Mouse (Mus musculus) thymus, adult 2 months (tissue): Measurements from ENCODE around the gene Tshz2. TPM values are rescaled to one million over a fixed set of nuclear protein-coding genes. Genes with fewer than 3 reads are reported as not detected.

ENCODE experiments used
- DNase-seq: peaks from one replicate; pipeline ENCODE4 v3.0.0; 2021
- H3K27ac ChIP-seq: fragments of 200-500 bp; 2 replicates; pipeline ENCODE4 v1.5.1; 2012; ENCODE audit warnings: low read length, control low read depth; ENCODE audit not compliant: control insufficient read depth, insufficient read depth
- H3K27me3 ChIP-seq: fragments of 200-500 bp; 2 replicates; pipeline ENCODE4 v1.6.1; 2012; ENCODE audit warnings: mild to moderate bottlenecking, low read length, moderate library complexity, mixed read lengths; ENCODE audit not compliant: control insufficient read depth, insufficient read depth
- H3K36me3 ChIP-seq: fragments of 200-500 bp; 2 replicates; pipeline ENCODE4 v1.6.1; 2012; ENCODE audit warnings: mild to moderate bottlenecking, low read length, moderate library complexity; ENCODE audit not compliant: control insufficient read depth, insufficient read depth
- H3K4me1 ChIP-seq: fragments of 200-500 bp; replicated peaks from 2 replicates; pipeline ENCODE4 v1.6.1; 2012; ENCODE audit warnings: low read length; ENCODE audit not compliant: control insufficient read depth, insufficient read depth
- H3K4me3 ChIP-seq: fragments of 200-500 bp; 2 replicates; pipeline ENCODE4 v1.5.1; 2012; ENCODE audit warnings: mild to moderate bottlenecking, low read length, control low read depth, moderate library complexity; ENCODE audit not compliant: control insufficient read depth, insufficient read depth
- CTCF ChIP-seq: fragments of 200-500 bp; IDR thresholded peaks from 2 replicates; pipeline ENCODE4 v1.5.1; 2012; ENCODE audit warnings: mild to moderate bottlenecking, control low read depth, low read length, moderate library complexity, borderline replicate concordance; ENCODE audit not compliant: control insufficient read depth, poor library complexity, insufficient read depth; ENCODE audit errors: extremely low read depth
- POLR2A ChIP-seq: fragments of 200-500 bp; IDR thresholded peaks from 2 replicates; pipeline ENCODE4 v1.6.1; 2012; ENCODE audit warnings: mild to moderate bottlenecking, low read length, control low read depth, moderate library complexity; ENCODE audit not compliant: control insufficient read depth, poor library complexity, insufficient read depth; ENCODE audit errors: extremely low read depth
- WGBS: fragments of 180-500 bp; shearing (Covaris S2); methylation state at CpG from one replicate; pipeline ENCODE4 v1.1.7; 2018; 5-methylcytosine and 5-hydroxymethylcytosine counted together
- polyA plus RNA-seq: library from polyadenylated mRNA; depleted of rRNA; stranded (reverse); fragments of >200 nt; gene quantifications from 2 replicates; pipeline ENCODE4 v1.2.3, GENCODE M21; 2012

Tshz2 gene
- polyA plus RNA-seq, 1 experiment = 2.5 TPM

- Histone ChIP-seq H3K36me3 (no peaks in the 10 kb centered on the region), H3K4me1 (no peaks in the 10 kb centered on the region), H3K27me3 (no peaks in the 10 kb centered on the region), H3K27ac (no peak overlapping the region), H3K4me3 (no peak overlapping the region)
- DNase-seq = no peak
- TF ChIP-seq CTCF (no peak), POLR2A (no peak)
- 96% methylated on average over 6 of the region's 6 CpGs for WGBS
Observed at GRCm38 (mm10) chr2:169802241-169802640, 169.4 kb downstream of the Tshz2 start.

- TF ChIP-seq POLR2A (no peak), CTCF (no peak)
- no peak for DNase-seq
- Histone ChIP-seq H3K36me3 (no peaks in the 10 kb centered on the region), H3K27me3 (no peaks in the 10 kb centered on the region), H3K4me1 (no peaks in the 10 kb centered on the region), H3K27ac (no peak overlapping the region), H3K4me3 (no peak overlapping the region)
- WGBS = 81% methylated on average over 5 of the region's 5 CpGs
Observed at GRCm38 (mm10) chr2:169804380-169804779, 171.6 kb downstream of the Tshz2 start.

GRCm38 (mm10) chr2:169805545-169805944 lies 172.7 kb downstream of the Tshz2 start:
- WGBS = 87% methylated on average over 12 of the region's 12 CpGs
- DNase-seq = no peak
- Histone ChIP-seq H3K27ac (no peak overlapping the region), H3K27me3 (no peaks in the 10 kb centered on the region), H3K4me1 (no peaks in the 10 kb centered on the region), H3K36me3 (no peaks in the 10 kb centered on the region), H3K4me3 (no peak overlapping the region)
- no peak for TF ChIP-seq CTCF
- TF ChIP-seq POLR2A = no peak

- 95% methylated on average over 5 of the region's 5 CpGs for WGBS
- DNase-seq = no peak
- H3K36me3 ChIP-seq = no peaks in the 10 kb centered on the region
- no peaks in the 10 kb centered on the region for H3K4me1 ChIP-seq
- TF ChIP-seq CTCF = no peak
- TF ChIP-seq POLR2A = no peak
- no peak overlapping the region for H3K27ac ChIP-seq
- no peaks in the 10 kb centered on the region for H3K27me3 ChIP-seq
- H3K4me3 ChIP-seq = no peak overlapping the region
Observed at GRCm38 (mm10) chr2:169811589-169811988, 178.8 kb downstream of the Tshz2 start.

- Histone ChIP-seq H3K27ac (no peak overlapping the region), H3K27me3 (no peaks in the 10 kb centered on the region), H3K36me3 (no peaks in the 10 kb centered on the region), H3K4me1 (no peaks in the 10 kb centered on the region), H3K4me3 (no peak overlapping the region)
- 97% methylated on average over 8 of the region's 8 CpGs for WGBS
- no peak for TF ChIP-seq POLR2A
- TF ChIP-seq CTCF = no peak
- no peak for DNase-seq
Observed at GRCm38 (mm10) chr2:169812055-169812454, 179.2 kb downstream of the Tshz2 start.

- H3K4me1 ChIP-seq = no peaks in the 10 kb centered on the region
- H3K27ac ChIP-seq = no peak overlapping the region
- no peak for DNase-seq
- no peaks in the 10 kb centered on the region for H3K27me3 ChIP-seq
- TF ChIP-seq CTCF (no peak), POLR2A (no peak)
- no peak overlapping the region for H3K4me3 ChIP-seq
- WGBS = 95% methylated on average over 7 of the region's 7 CpGs
- no peaks in the 10 kb centered on the region for H3K36me3 ChIP-seq
Observed at GRCm38 (mm10) chr2:169812940-169813339, 180.1 kb downstream of the Tshz2 start.

GRCm38 (mm10) chr2:169814351-169814750 lies 181.5 kb downstream of the Tshz2 start:
- Histone ChIP-seq H3K27me3 (no peaks in the 10 kb centered on the region), H3K4me3 (no peak overlapping the region), H3K36me3 (no peaks in the 10 kb centered on the region), H3K27ac (no peak overlapping the region), H3K4me1 (no peaks in the 10 kb centered on the region)
- TF ChIP-seq CTCF = no peak
- TF ChIP-seq POLR2A = no peak
- no peak for DNase-seq
- 92% methylated on average over 3 of the region's 3 CpGs for WGBS
